Mouse (Mus musculus): ENCODE results near the gene Rnf2. TPM values are rescaled to one million over a fixed set of nuclear protein-coding genes. Genes with fewer than 3 reads are reported as not detected.

Rnf2 gene
- total RNA-seq, 2 experiments from 2014 or later, result 11.5 to 13.4 TPM

Small RNAs within 50 kb of the gene (microRNA-seq; reads per million reads assigned to microRNA genes)
- gene Mir7682, result 0 reads per million in 2 experiments

Other genes with a start within 250 kb of the Rnf2 start
- 100 to 1,000 TPM in 1 of 2 experiments, 10 to 100 TPM in 1; 97.4 to 111 TPM for gene Ivns1abp, start 156.5 kb downstream of the Rnf2 start, total RNA-seq (2021)
- 1 to 10 TPM; 8.8 to 9.8 TPM for gene Swt1, start 72.5 kb downstream of the Rnf2 start, total RNA-seq (2021)
- 10 to 100 TPM; 12.4 to 12.8 TPM for gene Trmt1l, start 72.4 kb downstream of the Rnf2 start, total RNA-seq (2021)
- gene Fam129a, start 70.2 kb upstream of the Rnf2 start, total RNA-seq (2021), result 10 to 100 TPM in 1 of 2 experiments, 1 to 10 TPM in 1; 9.5 to 10.4 TPM

Measured in gastrocnemius, postnatal 36 days (tissue).